17 mouse cellular contexts compared by ENCODE assay signal in genomic region chr7:70769655-70770054, GRCm38 (mm10).
"Had no signal": no experiment of that assay in that cellular context is flagged by ENCODE, and none has a peak within 500 bp of the region (broad histone marks: within the 10 kb centered on the region; RNA-seq: fewer than 3 reads in every experiment).

No protein-coding gene starts in this region.

- H3K4me2 ChIP-seq: liver, embryonic 15.5 days; lung, embryonic 15.5 days; midbrain, embryonic 12.5 days; neural tube, embryonic 12.5 days had no signal

- DNase-seq: liver, postnatal 0 days; lung, adult 2 months; lung, postnatal 14 days; lung, postnatal 36 days; midbrain, embryonic 14.5 days; right cerebral cortex, postnatal 14 days; thymus, adult 2 months; thymus, postnatal 25 days; thymus, postnatal 4 days had no signal

- H3K4me3 ChIP-seq: liver, embryonic 15.5 days; lung, embryonic 15.5 days; megakaryocyte, embryonic 14.5 days; midbrain, embryonic 12.5 days; neural tube, embryonic 12.5 days had no signal

- H3K9ac ChIP-seq: liver, embryonic 15.5 days; liver, postnatal 0 days; lung, embryonic 15.5 days; midbrain, embryonic 12.5 days; neural tube, embryonic 12.5 days had no signal

- H3K27ac ChIP-seq: liver, embryonic 15.5 days; lung, embryonic 15.5 days; macrophage; midbrain, embryonic 12.5 days; neural tube, embryonic 12.5 days had no signal

- H3K9me3 ChIP-seq: liver, embryonic 15.5 days; lung, embryonic 15.5 days; midbrain, embryonic 12.5 days; neural tube, embryonic 12.5 days had no signal

- H3K4me1 ChIP-seq: liver, embryonic 15.5 days; lung, embryonic 15.5 days; megakaryocyte, embryonic 14.5 days; midbrain, embryonic 12.5 days; neural tube, embryonic 12.5 days had no signal

- H3K27me3 ChIP-seq: liver, embryonic 15.5 days; lung, embryonic 15.5 days; megakaryocyte, embryonic 14.5 days; midbrain, embryonic 12.5 days; neural tube, embryonic 12.5 days had no signal

- ATAC-seq: liver, postnatal 0 days; lung, postnatal 0 days; midbrain, embryonic 16.5 days had no signal

- H3K36me3 ChIP-seq: liver, embryonic 15.5 days; lung, embryonic 15.5 days; midbrain, embryonic 12.5 days; neural tube, embryonic 12.5 days had no signal
